Mouse (Mus musculus): Measurements from ENCODE around the gene Dnah2. TPM values are rescaled to one million over a fixed set of nuclear protein-coding genes. Genes with fewer than 3 reads are reported as not detected.

Gene Dnah2
- total and polyA plus RNA-seq, 3 experiments: 0.08 to 0.41 (median 0.23) TPM

DNA sequence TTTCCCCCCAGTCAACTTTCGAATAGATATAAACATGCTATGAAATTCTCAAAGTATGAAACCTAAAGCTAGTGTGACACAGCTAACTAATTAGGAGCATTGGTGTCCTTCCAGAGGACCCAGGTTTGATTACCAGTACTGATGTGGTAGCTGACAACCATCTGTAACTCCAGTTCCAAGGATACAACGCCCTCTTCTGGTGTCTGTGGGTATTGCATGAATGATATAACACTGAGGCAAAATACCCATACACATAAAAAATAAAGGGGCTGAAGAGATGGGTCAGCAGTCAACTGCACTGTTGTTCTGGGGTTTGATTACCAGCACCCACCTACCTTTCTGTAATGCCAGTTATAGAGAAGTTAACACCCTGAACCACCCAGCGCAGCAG, 176.1 kb downstream of the Dnah2 start:
- intact Hi-C loops (cut with DNase I): no loop called here
- 62% methylated on average over 3 of the region's 3 CpGs for WGBS
- DNase-seq: no peak

DNA sequence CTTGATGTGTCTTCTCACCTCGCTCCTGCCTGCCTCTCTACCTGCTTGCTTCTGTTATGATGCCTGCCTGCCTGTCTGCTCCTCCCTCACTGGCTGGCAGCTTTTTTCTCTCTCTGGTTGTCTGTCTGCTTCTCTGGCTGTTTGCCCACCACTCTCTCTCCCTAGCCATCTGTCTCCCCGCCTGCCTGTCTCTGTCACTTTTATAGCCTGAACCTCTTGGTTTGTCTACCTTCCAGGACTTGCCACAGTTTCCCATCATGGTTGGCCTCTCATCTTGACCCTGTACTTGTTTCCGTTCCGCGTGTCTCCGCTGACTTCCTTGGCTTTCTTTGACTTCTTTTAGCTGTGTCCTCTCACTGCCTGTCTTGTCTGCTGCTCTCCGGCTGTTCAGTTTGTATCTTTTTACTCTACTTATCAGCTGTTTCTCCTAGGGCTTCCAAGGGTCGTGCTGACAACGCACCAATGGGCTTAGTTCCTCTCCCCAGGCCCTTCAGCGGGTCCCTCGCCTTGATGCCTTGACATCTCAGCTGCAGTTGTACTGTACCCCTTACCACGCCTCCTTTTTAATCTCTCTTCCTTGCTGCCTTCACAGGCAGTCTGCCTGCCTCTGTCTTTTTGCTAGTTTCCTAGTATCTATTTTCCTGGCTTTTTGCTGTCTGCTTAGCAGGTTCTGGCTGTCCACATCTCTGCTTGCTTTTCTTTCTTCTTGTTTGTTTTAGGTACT, 176.7 kb downstream of the Dnah2 start:
- no peak overlapping the region for H3K4me3 ChIP-seq
- no peaks in the 10 kb centered on the region for H3K27me3 ChIP-seq (ENCODE audit: control insufficient read depth, insufficient read depth, low read length)
- TF ChIP-seq POLR2A (IDR thresholded peaks at IDR 0.05; ENCODE audit: insufficient read depth, low read depth, low read length): no peak
- no peak for TF ChIP-seq CTCF (IDR thresholded peaks at IDR 0.05)
- TF ChIP-seq EP300 (IDR thresholded peaks at IDR 0.05; ENCODE audit: insufficient read depth, low read depth, low read length): no peak
- H3K27ac ChIP-seq: no peak overlapping the region
- H3K4me1 ChIP-seq (ENCODE audit: control insufficient read depth, insufficient read depth, low read length): peaks cover 3% of the 10 kb centered on the region
- DNase-seq: no peak
- no peak overlapping the region for H3K9ac ChIP-seq (ENCODE audit: low read depth, low read length)
- no peaks in the 10 kb centered on the region for H3K36me3 ChIP-seq (ENCODE audit: control insufficient read depth, insufficient read depth, low read length)
- H3K79me2 ChIP-seq (replicated peaks; ENCODE audit: control insufficient read depth, insufficient read depth, low read length): no peaks in the 10 kb centered on the region
- WGBS: 39% methylated on average over 12 of the region's 12 CpGs
- intact Hi-C loops (cut with DNase I): no loop called here

More for the DNA sequence above, 176.1 kb downstream of the Dnah2 start:
- peak; percentile 62 for TF ChIP-seq CTCF (IDR thresholded peaks at IDR 0.05)
- no peak for TF ChIP-seq POLR2A (IDR thresholded peaks at IDR 0.05; ENCODE audit: insufficient read depth, low read depth, low read length)
- no peak overlapping the region for H3K27ac ChIP-seq
- no peak overlapping the region for H3K4me3 ChIP-seq
- no peak overlapping the region for H3K9ac ChIP-seq (ENCODE audit: low read depth, low read length)
- no peaks in the 10 kb centered on the region for H3K79me2 ChIP-seq (replicated peaks; ENCODE audit: control insufficient read depth, insufficient read depth, low read length)
- H3K27me3 ChIP-seq (ENCODE audit: control insufficient read depth, insufficient read depth, low read length): no peaks in the 10 kb centered on the region
- H3K4me1 ChIP-seq (ENCODE audit: control insufficient read depth, insufficient read depth, low read length): peaks cover 2% of the 10 kb centered on the region
- no peaks in the 10 kb centered on the region for H3K36me3 ChIP-seq (ENCODE audit: control insufficient read depth, insufficient read depth, low read length)

DNA sequence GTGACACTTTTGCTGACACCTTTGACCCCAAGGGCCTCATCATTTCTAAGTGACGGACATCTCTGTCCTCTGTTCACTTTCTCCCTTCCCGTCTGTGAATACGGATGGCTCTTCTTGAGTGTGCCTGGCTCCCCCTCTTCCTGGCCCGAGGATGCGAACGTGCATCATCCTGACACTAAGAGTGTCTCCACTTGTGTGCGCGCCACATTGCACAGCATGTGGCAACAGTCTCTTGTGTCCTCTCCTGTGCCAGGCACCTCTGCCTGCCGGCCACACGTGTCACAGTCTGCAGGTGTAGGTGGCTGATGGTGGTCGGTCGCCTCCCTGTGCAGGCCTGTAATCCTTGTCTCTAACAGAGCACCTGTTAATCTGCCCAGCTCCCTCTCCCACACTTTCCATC, 177.3 kb downstream of the Dnah2 start:
- H3K4me3 ChIP-seq: no peak overlapping the region
- no peak overlapping the region for H3K9ac ChIP-seq (ENCODE audit: low read depth, low read length)
- H3K79me2 ChIP-seq (replicated peaks; ENCODE audit: control insufficient read depth, insufficient read depth, low read length): no peaks in the 10 kb centered on the region
- WGBS: 78% methylated on average over 12 of the region's 12 CpGs
- intact Hi-C loops (cut with DNase I): no loop called here
- no peak overlapping the region for H3K27ac ChIP-seq
- peaks cover 3% of the 10 kb centered on the region for H3K4me1 ChIP-seq (ENCODE audit: control insufficient read depth, insufficient read depth, low read length)
- no peaks in the 10 kb centered on the region for H3K27me3 ChIP-seq (ENCODE audit: control insufficient read depth, insufficient read depth, low read length)
- no peak for DNase-seq
- TF ChIP-seq POLR2A (IDR thresholded peaks at IDR 0.05; ENCODE audit: insufficient read depth, low read depth, low read length) (no peak), CTCF (IDR thresholded peaks at IDR 0.05) (no peak)
- no peaks in the 10 kb centered on the region for H3K36me3 ChIP-seq (ENCODE audit: control insufficient read depth, insufficient read depth, low read length)

DNA sequence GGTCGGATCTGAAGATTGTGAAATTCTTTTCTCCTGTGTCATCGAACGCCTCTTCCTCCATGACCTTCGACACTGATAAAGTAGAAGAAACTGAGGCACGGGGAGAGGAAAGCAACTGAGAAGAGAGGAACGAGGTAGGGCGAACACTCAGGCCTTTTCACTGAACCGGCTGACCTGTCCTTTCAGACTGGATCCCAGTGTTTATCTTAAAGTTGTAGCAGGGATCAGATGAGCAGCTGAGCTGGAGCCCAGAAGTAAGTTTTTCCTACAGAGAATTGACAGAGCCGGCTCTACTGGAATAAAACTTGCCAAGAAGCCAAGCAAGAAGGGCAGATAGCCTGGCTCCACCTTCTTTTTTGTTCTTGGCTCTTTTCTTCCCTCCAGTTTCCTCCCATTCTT, 178.1 kb downstream of the Dnah2 start:
- peaks cover 7% of the 10 kb centered on the region for H3K4me1 ChIP-seq (ENCODE audit: control insufficient read depth, insufficient read depth, low read length)
- H3K27ac ChIP-seq: no peak overlapping the region; the same call in 1 of the 2 replicates
- 52% methylated on average over 9 of the region's 9 CpGs for WGBS
- H3K36me3 ChIP-seq (ENCODE audit: control insufficient read depth, insufficient read depth, low read length): no peaks in the 10 kb centered on the region
- intact Hi-C loops (cut with DNase I): no loop called here
- no peaks in the 10 kb centered on the region for H3K79me2 ChIP-seq (replicated peaks; ENCODE audit: control insufficient read depth, insufficient read depth, low read length)
- DNase-seq: no peak
- no peaks in the 10 kb centered on the region for H3K27me3 ChIP-seq (ENCODE audit: control insufficient read depth, insufficient read depth, low read length)
- H3K9ac ChIP-seq (ENCODE audit: low read depth, low read length): no peak overlapping the region
- no peak overlapping the region for H3K4me3 ChIP-seq
- TF ChIP-seq CTCF (IDR thresholded peaks at IDR 0.05) (no peak), EP300 (IDR thresholded peaks at IDR 0.05; ENCODE audit: insufficient read depth, low read depth, low read length) (no peak), POLR2A (IDR thresholded peaks at IDR 0.05; ENCODE audit: insufficient read depth, low read depth, low read length) (no peak)

Small RNAs within 50 kb of the gene (microRNA-seq; reads per million reads assigned to microRNA genes)
- gene Gm27493: 0 reads per million in 2 experiments

Other genes with a start within 250 kb of the Dnah2 start
- 1 to 10 TPM; 2.3 to 2.5 TPM for gene Cntrob, start 225.3 kb downstream of the Dnah2 start, total RNA-seq (2021)
- 3.0 and 4.0 TPM in 2 replicates for gene Cntrob, start 225.3 kb downstream of the Dnah2 start, polyA plus RNA-seq (2012; rRNA removed)
- 10 to 100 TPM; 45.5 to 48.0 TPM for gene Trappc1, start 225.1 kb downstream of the Dnah2 start, total RNA-seq (2021)
- 46.6 and 84.3 TPM in 2 replicates for gene Trappc1, start 225.1 kb downstream of the Dnah2 start, polyA plus RNA-seq (2012; rRNA removed)
- under 1 TPM; 0.11 to 0.23 TPM for gene Kcnab3, start 222.9 kb downstream of the Dnah2 start, total RNA-seq (2021)
- 0.53 and 0.61 TPM in 2 replicates for gene Kcnab3, start 222.9 kb downstream of the Dnah2 start, polyA plus RNA-seq (2012; rRNA removed)
- gene Rnf227, start 208.6 kb downstream of the Dnah2 start, total RNA-seq (2021): under 1 TPM; 0.31 to 0.36 TPM
- gene Rnf227, start 208.6 kb downstream of the Dnah2 start, polyA plus RNA-seq (2012; rRNA removed): 0.51 and 0.82 TPM in 2 replicates
- gene Chd3, start 179.7 kb downstream of the Dnah2 start, total RNA-seq (2021): 10 to 100 TPM; 18.3 to 20.2 TPM
- gene Chd3, start 179.7 kb downstream of the Dnah2 start, polyA plus RNA-seq (2012; rRNA removed): 20.3 and 22.2 TPM in 2 replicates
- 100 to 1,000 TPM; 102 to 113 TPM for gene Naa38, start 153.6 kb downstream of the Dnah2 start, total RNA-seq (2021)
- gene Naa38, start 153.6 kb downstream of the Dnah2 start, polyA plus RNA-seq (2012; rRNA removed): 128 and 145 TPM in 2 replicates
- 10 to 100 TPM; 27.9 to 32.1 TPM for gene Cyb5d1, start 153.5 kb downstream of the Dnah2 start, total RNA-seq (2021)
- 19.9 and 29.8 TPM in 2 replicates for gene Cyb5d1, start 153.5 kb downstream of the Dnah2 start, polyA plus RNA-seq (2012; rRNA removed)
- 10 to 100 TPM; 20.4 to 21.4 TPM for gene Tmem88, start 150.9 kb downstream of the Dnah2 start, total RNA-seq (2021)
- 61.4 and 66.4 TPM in 2 replicates for gene Tmem88, start 150.9 kb downstream of the Dnah2 start, polyA plus RNA-seq (2012; rRNA removed)
- 10 to 100 TPM; 19.7 to 27.8 TPM for gene Kdm6b, start 135.4 kb downstream of the Dnah2 start, total RNA-seq (2021)
- gene Kdm6b, start 135.4 kb downstream of the Dnah2 start, polyA plus RNA-seq (2012; rRNA removed): 6.5 and 8.6 TPM in 2 replicates
- 100 to 1,000 TPM in 1 of 2 experiments, 10 to 100 TPM in 1; 89.2 to 106 TPM for gene Efnb3, start 11.1 kb upstream of the Dnah2 start, total RNA-seq (2021)
- 57.4 and 95.6 TPM in 2 replicates for gene Efnb3, start 11.1 kb upstream of the Dnah2 start, polyA plus RNA-seq (2012; rRNA removed)
- 1 to 10 TPM; 5.4 to 5.6 TPM for gene Wrap53, start 31.1 kb upstream of the Dnah2 start, total RNA-seq (2021)
- 10.1 and 10.5 TPM in 2 replicates for gene Wrap53, start 31.1 kb upstream of the Dnah2 start, polyA plus RNA-seq (2012; rRNA removed)
- gene Trp53, start 31.2 kb upstream of the Dnah2 start, total RNA-seq (2021): 10 to 100 TPM; 13.6 to 15.3 TPM
- gene Trp53, start 31.2 kb upstream of the Dnah2 start, polyA plus RNA-seq (2012; rRNA removed): 35.0 and 41.6 TPM in 2 replicates
- gene Atp1b2, start 56.8 kb upstream of the Dnah2 start, total RNA-seq (2021): 10 to 100 TPM; 17.0 to 20.3 TPM
- gene Atp1b2, start 56.8 kb upstream of the Dnah2 start, polyA plus RNA-seq (2012; rRNA removed): 23.7 and 30.0 TPM in 2 replicates
- not detected for gene Shbg, start 68.8 kb upstream of the Dnah2 start, total RNA-seq (2021)
- not detected in 2 replicates for gene Shbg, start 68.8 kb upstream of the Dnah2 start, polyA plus RNA-seq (2012; rRNA removed)
- gene Sat2, start 72.9 kb upstream of the Dnah2 start, total RNA-seq (2021): 1 to 10 TPM; 1.8 to 1.9 TPM
- gene Sat2, start 72.9 kb upstream of the Dnah2 start, polyA plus RNA-seq (2012; rRNA removed): 4.5 and 6.1 TPM in 2 replicates
- 100 to 1,000 TPM in 1 of 2 experiments, 10 to 100 TPM in 1; 86.0 to 103 TPM for gene Fxr2, start 83.9 kb upstream of the Dnah2 start, total RNA-seq (2021)
- 61.2 and 112 TPM in 2 replicates for gene Fxr2, start 83.9 kb upstream of the Dnah2 start, polyA plus RNA-seq (2012; rRNA removed)
- gene Sox15, start 106.2 kb upstream of the Dnah2 start, total RNA-seq (2021): not detected
- gene Sox15, start 106.2 kb upstream of the Dnah2 start, polyA plus RNA-seq (2012; rRNA removed): not detected in 2 replicates
- 10 to 100 TPM; 13.7 to 14.2 TPM for gene Mpdu1, start 113.5 kb upstream of the Dnah2 start, total RNA-seq (2021)
- 40.8 and 41.3 TPM in 2 replicates for gene Mpdu1, start 113.5 kb upstream of the Dnah2 start, polyA plus RNA-seq (2012; rRNA removed)
- gene Cd68, start 117.0 kb upstream of the Dnah2 start, total RNA-seq (2021): 1 to 10 TPM; 7.4 to 7.6 TPM
- gene Cd68, start 117.0 kb upstream of the Dnah2 start, polyA plus RNA-seq (2012; rRNA removed): 7.0 and 14.8 TPM in 2 replicates
- gene Eif4a1, start 123.3 kb upstream of the Dnah2 start, total RNA-seq (2021): 100 to 1,000 TPM; 173 to 198 TPM
- 147 and 250 TPM in 2 replicates for gene Eif4a1, start 123.3 kb upstream of the Dnah2 start, polyA plus RNA-seq (2012; rRNA removed)
- gene Senp3, start 133.0 kb upstream of the Dnah2 start, total RNA-seq (2021): 10 to 100 TPM; 31.1 to 33.2 TPM
- 35.1 and 51.8 TPM in 2 replicates for gene Senp3, start 133.0 kb upstream of the Dnah2 start, polyA plus RNA-seq (2012; rRNA removed)
- 1 to 10 TPM; 1.4 to 3.2 TPM for gene Tnfsf13, start 136.7 kb upstream of the Dnah2 start, total RNA-seq (2021)
- 2.9 and 4.0 TPM in 2 replicates for gene Tnfsf13, start 136.7 kb upstream of the Dnah2 start, polyA plus RNA-seq (2012; rRNA removed)
- 10 to 100 TPM; 18.4 to 21.9 TPM for gene Tnfsf12, start 146.7 kb upstream of the Dnah2 start, total RNA-seq (2021)
- gene Tnfsf12, start 146.7 kb upstream of the Dnah2 start, polyA plus RNA-seq (2012; rRNA removed): 29.2 and 32.0 TPM in 2 replicates
- gene Tnfsfm13, start 147.0 kb upstream of the Dnah2 start, total RNA-seq (2021): 1 to 10 TPM; 2.8 to 3.2 TPM
- 3.7 and 4.7 TPM in 2 replicates for gene Tnfsfm13, start 147.0 kb upstream of the Dnah2 start, polyA plus RNA-seq (2012; rRNA removed)
- 10 to 100 TPM; 25.3 to 30.4 TPM for gene Polr2a, start 209.5 kb upstream of the Dnah2 start, total RNA-seq (2021)
- gene Polr2a, start 209.5 kb upstream of the Dnah2 start, polyA plus RNA-seq (2012; rRNA removed): 15.6 and 20.2 TPM in 2 replicates
- not detected for gene Slc35g3, start 212.9 kb upstream of the Dnah2 start, total RNA-seq (2021)
- 0.35 TPM in 1 of 2 replicates, not detected in the other for gene Slc35g3, start 212.9 kb upstream of the Dnah2 start, polyA plus RNA-seq (2012; rRNA removed)
- 10 to 100 TPM; 42.9 to 47.9 TPM for gene Zbtb4, start 216.8 kb upstream of the Dnah2 start, total RNA-seq (2021)
- 19.8 and 25.4 TPM in 2 replicates for gene Zbtb4, start 216.8 kb upstream of the Dnah2 start, polyA plus RNA-seq (2012; rRNA removed)
- 1 to 10 TPM; 4.1 TPM for gene Chrnb1, start 246.8 kb upstream of the Dnah2 start, total RNA-seq (2021)
- 10.3 and 16.4 TPM in 2 replicates for gene Chrnb1, start 246.8 kb upstream of the Dnah2 start, polyA plus RNA-seq (2012; rRNA removed)

Measured in heart, adult 2 months (tissue).